Mouse (Mus musculus) heart, embryonic 11.5 days (tissue): ENCODE results near the gene Sirt2. TPM values are rescaled to one million over a fixed set of nuclear protein-coding genes. Genes with fewer than 3 reads are reported as not detected.

Experiments used
- ATAC-seq: fragments of 200-750 bp; cut with Nextera tagmentation; replicated peaks from 2 replicates; pipeline ENCODE4 v1.8.0; 2017; ENCODE audit warnings: moderate library complexity; ENCODE audit not compliant: insufficient number of reproducible peaks, low FRiP score, low TSS enrichment
- H3K27ac ChIP-seq: fragments of 300-500 bp; sonication (generic); 2 replicates; pipeline ENCODE4 v1.5.1; 2014; ENCODE audit warnings: mild to moderate bottlenecking, low read depth, low read length
- H3K27me3 ChIP-seq: fragments of 300-500 bp; sonication (generic); 2 replicates; pipeline ENCODE4 v1.6.1; 2014; ENCODE audit warnings: mild to moderate bottlenecking, low read length, mixed read lengths; ENCODE audit not compliant: control insufficient read depth, insufficient read depth
- H3K36me3 ChIP-seq: fragments of 300-500 bp; sonication (generic); 2 replicates; pipeline ENCODE4 v1.6.1; 2014; ENCODE audit warnings: mild to moderate bottlenecking, low read length, moderate library complexity, mixed read lengths; ENCODE audit not compliant: control insufficient read depth, insufficient read depth
- H3K4me1 ChIP-seq: fragments of 300-500 bp; sonication (generic); 2 replicates; pipeline ENCODE4 v1.6.1; 2014; ENCODE audit warnings: low read length; ENCODE audit not compliant: control insufficient read depth, insufficient read depth
- H3K4me2 ChIP-seq: fragments of 300-500 bp; sonication (generic); 2 replicates; pipeline ENCODE4 v1.6.1; 2014; ENCODE audit warnings: mild to moderate bottlenecking, moderate library complexity
- H3K4me3 ChIP-seq: fragments of 300-500 bp; sonication (generic); 2 replicates; pipeline ENCODE4 v1.5.1; 2014; ENCODE audit warnings: low read depth, low read length
- H3K9ac ChIP-seq: fragments of 300-500 bp; sonication (generic); 2 replicates; pipeline ENCODE4 v1.6.1; 2014; ENCODE audit warnings: mild to moderate bottlenecking, low read depth, low read length, moderate library complexity
- H3K9me3 ChIP-seq: fragments of 300-500 bp; sonication (generic); replicated peaks from 2 replicates; pipeline ENCODE4 v1.6.1; 2016; ENCODE audit warnings: low read length; ENCODE audit not compliant: control insufficient read depth
- WGBS: fragments of 180-500 bp; shearing (Covaris S2); extraction: QIAGEN DNeasy Blood & Tissue Kit; methylation state at CpG from one replicate; pipeline ENCODE4 v1.1.7; 2014; ENCODE audit not compliant: insufficient replicate concordance; 5-methylcytosine and 5-hydroxymethylcytosine counted together
- polyA plus RNA-seq: library from polyadenylated mRNA; unstranded; fragments of >200 nt; fragmentation: Nextera tagmentation; extraction: Ambion mirVana; gene quantifications from 2 replicates; pipeline ENCODE4 v1.2.1, GENCODE M21; 2014

Gene Sirt2
- polyA plus RNA-seq, result 52.2 and 55.3 TPM in 2 replicates

GRCm38 (mm10) chr7:28766173-28766879 is at the start of gene Sirt2:
Gene Sirt2 (plus strand): TSS chr7:28766735.
- no peaks in the 10 kb centered on the region for H3K27me3 ChIP-seq
- WGBS, result under 1% methylated on average over 45 of the region's 45 CpGs
- H3K36me3 ChIP-seq, result peaks cover 4% of the 10 kb centered on the region
- peak; percentile 97 for ATAC-seq
- peaks cover 11% of the 10 kb centered on the region; the same call in 1 of the 2 replicates for H3K4me1 ChIP-seq
- H3K4me3 ChIP-seq, result peak within 1 kb of the TSS; percentile 75
- peak within 1 kb of the TSS; percentile 73 for H3K9ac ChIP-seq
- no peak within 1 kb of the TSS for H3K27ac ChIP-seq
- peak within 1 kb of the TSS; percentile 75 for H3K4me2 ChIP-seq
- H3K9me3 ChIP-seq, result no peaks in the 10 kb centered on the region

- Histone ChIP-seq H3K27me3 (no peaks in the 10 kb centered on the region), H3K36me3 (no peaks in the 10 kb centered on the region), H3K4me3 (peak overlapping the region; percentile 53; the same call in 1 of the 2 replicates), H3K9ac (no peak overlapping the region), H3K27ac (no peak overlapping the region), H3K4me2 (peak overlapping the region; percentile 68), H3K4me1 (peaks cover 10% of the 10 kb centered on the region), H3K9me3 (no peaks in the 10 kb centered on the region)
- no peak for ATAC-seq
- 83% methylated on average over 10 of the region's 10 CpGs for WGBS
These were observed 48.8 kb upstream of the Sirt2 start for GRCm38 (mm10) chr7:28717726-28718125.

DNA sequence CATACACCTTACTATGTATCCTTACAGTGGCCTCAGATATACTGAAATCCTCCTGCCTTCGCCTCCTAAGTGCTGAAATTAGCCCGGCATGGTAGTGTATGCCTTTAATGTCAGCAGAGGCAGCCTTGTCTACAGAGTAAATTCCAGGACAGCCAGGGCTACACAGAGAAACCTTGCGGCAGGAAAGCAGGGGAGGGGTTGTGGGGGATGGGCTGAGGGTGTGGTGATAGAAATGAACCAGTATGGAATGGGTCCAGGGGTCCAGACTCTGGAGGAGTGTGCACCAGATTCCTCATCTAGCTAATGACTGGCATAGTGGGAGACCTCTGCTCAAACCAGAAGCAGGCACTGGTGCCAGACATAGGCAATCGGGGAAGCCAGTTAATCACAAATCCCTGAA is 47.4 kb upstream of the Sirt2 start:
- Histone ChIP-seq H3K4me1 (peaks cover 10% of the 10 kb centered on the region), H3K4me3 (no peak overlapping the region), H3K27me3 (no peaks in the 10 kb centered on the region), H3K9me3 (no peaks in the 10 kb centered on the region), H3K4me2 (0 out of 2 replicates have a peak overlapping the region, but pooled peaks have one; percentile 27), H3K9ac (no peak overlapping the region), H3K27ac (no peak overlapping the region), H3K36me3 (no peaks in the 10 kb centered on the region)
- 22% methylated on average over 4 of the region's 4 CpGs for WGBS
- no peak for ATAC-seq

DNA sequence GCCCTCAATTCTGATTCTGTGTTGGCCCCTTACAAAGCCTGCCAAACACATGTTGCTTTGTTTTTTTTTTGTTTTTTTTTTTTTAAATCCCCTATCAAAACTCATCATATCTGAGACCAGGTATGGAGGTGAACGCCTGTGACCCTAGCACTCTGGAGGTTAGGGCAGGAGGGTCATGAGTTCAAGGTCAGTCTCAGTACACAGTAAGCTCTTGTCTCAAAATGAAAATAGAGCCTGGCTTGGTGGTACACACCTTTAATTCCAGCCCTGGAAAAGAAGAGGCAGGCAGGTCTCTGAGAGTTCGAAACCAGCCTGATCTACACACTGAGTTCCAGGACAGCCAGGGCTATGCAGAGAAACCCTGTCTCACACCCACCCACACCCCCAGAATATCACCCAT is 46.9 kb upstream of the Sirt2 start:
- Histone ChIP-seq H3K4me1 (peaks cover 7% of the 10 kb centered on the region), H3K4me2 (no peak overlapping the region), H3K27me3 (no peaks in the 10 kb centered on the region), H3K27ac (no peak overlapping the region), H3K9ac (no peak overlapping the region), H3K4me3 (no peak overlapping the region), H3K9me3 (no peaks in the 10 kb centered on the region; the same call in 1 of the 2 replicates), H3K36me3 (peaks cover 4% of the 10 kb centered on the region)
- ATAC-seq, result no peak
- 67% methylated on average over 2 of the region's 2 CpGs for WGBS

GRCm38 (mm10) chr7:28720753-28721537 is 45.6 kb upstream of the Sirt2 start:
- peaks cover 3% of the 10 kb centered on the region; the same call in 1 of the 2 replicates for H3K4me1 ChIP-seq
- no peak overlapping the region for H3K4me3 ChIP-seq
- no peak overlapping the region for H3K27ac ChIP-seq
- peaks cover 7% of the 10 kb centered on the region for H3K36me3 ChIP-seq
- no peaks in the 10 kb centered on the region for H3K27me3 ChIP-seq
- WGBS, result 72% methylated on average over 3 of the region's 3 CpGs
- H3K9ac ChIP-seq, result no peak overlapping the region
- H3K9me3 ChIP-seq, result no peaks in the 10 kb centered on the region; the same call in 1 of the 2 replicates
- ATAC-seq, result no peak
- no peak overlapping the region for H3K4me2 ChIP-seq

DNA sequence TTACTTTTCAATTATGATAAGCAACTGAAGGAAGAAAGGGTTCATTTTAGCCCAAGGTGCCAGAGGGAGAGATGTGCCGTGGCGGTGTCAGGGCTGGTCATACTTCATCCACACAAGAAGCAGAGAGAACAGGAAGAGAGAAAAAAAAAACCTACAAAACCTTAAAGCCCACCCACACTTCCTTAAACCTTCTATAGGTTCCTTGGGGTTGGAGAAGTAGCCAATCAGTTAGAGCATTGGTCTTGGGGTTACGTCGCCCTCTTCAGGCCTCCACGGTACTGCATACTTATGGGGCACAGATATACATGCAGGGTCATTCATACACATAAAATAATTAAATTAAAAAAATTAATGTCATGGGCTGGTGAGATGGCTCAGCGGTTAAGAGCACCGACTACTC is 44.5 kb upstream of the Sirt2 start:
- no peaks in the 10 kb centered on the region; the same call in 1 of the 2 replicates for H3K9me3 ChIP-seq
- ATAC-seq, result no peak
- H3K4me2 ChIP-seq, result no peak overlapping the region
- no peak overlapping the region for H3K4me3 ChIP-seq
- no peak overlapping the region for H3K27ac ChIP-seq
- H3K9ac ChIP-seq, result no peak overlapping the region
- H3K27me3 ChIP-seq, result no peaks in the 10 kb centered on the region
- H3K36me3 ChIP-seq, result peaks cover 7% of the 10 kb centered on the region
- peaks cover 3% of the 10 kb centered on the region; the same call in 1 of the 2 replicates for H3K4me1 ChIP-seq
- WGBS, result 85% methylated on average over 7 of the region's 7 CpGs

DNA sequence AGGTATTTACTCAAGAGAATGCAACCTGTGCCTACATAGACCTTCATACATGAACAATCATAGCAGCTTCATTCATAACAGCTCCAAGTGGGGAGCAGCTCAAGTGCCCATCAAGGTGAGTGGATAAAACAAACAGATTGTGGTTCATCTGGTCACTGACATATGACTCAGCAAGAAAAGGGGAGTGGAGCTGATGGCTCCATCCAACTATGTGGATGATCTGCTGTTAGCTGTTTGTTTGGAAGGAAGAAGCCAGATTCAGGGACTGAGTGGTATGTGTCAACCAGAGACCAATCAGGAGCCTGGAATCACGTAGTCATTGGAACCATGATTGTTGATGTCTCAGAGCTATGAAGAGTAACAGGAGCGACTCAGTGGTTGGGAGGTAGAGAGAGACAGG is 41.9 kb upstream of the Sirt2 start:
- 83% methylated on average over 2 of the region's 2 CpGs for WGBS
- peaks cover 7% of the 10 kb centered on the region for H3K36me3 ChIP-seq
- H3K27ac ChIP-seq, result no peak overlapping the region
- no peak overlapping the region for H3K4me2 ChIP-seq
- H3K4me1 ChIP-seq, result no peaks in the 10 kb centered on the region
- no peak for ATAC-seq
- no peaks in the 10 kb centered on the region for H3K27me3 ChIP-seq
- no peaks in the 10 kb centered on the region; the same call in 1 of the 2 replicates for H3K9me3 ChIP-seq
- H3K4me3 ChIP-seq, result no peak overlapping the region
- H3K9ac ChIP-seq, result no peak overlapping the region

GRCm38 (mm10) chr7:28726600-28726999 is 39.9 kb upstream of the Sirt2 start:
- peaks cover 8% of the 10 kb centered on the region for H3K9me3 ChIP-seq
- H3K4me1 ChIP-seq, result no peaks in the 10 kb centered on the region
- H3K4me3 ChIP-seq, result no peak overlapping the region
- H3K4me2 ChIP-seq, result peak overlapping the region; percentile 16; the same call in 1 of the 2 replicates
- H3K36me3 ChIP-seq, result peaks cover 7% of the 10 kb centered on the region
- no peak overlapping the region for H3K27ac ChIP-seq
- no peaks in the 10 kb centered on the region for H3K27me3 ChIP-seq
- 10% methylated on average over 14 of the region's 14 CpGs for WGBS
- H3K9ac ChIP-seq, result no peak overlapping the region
- ATAC-seq, result no peak
